Mouse (Mus musculus): ENCODE data around the gene Calr. TPM values are rescaled to one million over a fixed set of nuclear protein-coding genes. Genes with fewer than 3 reads are reported as not detected.

Gene Calr
- polyA plus RNA-seq, 1 experiment from 2014 or later = 1,018 TPM

DNA sequence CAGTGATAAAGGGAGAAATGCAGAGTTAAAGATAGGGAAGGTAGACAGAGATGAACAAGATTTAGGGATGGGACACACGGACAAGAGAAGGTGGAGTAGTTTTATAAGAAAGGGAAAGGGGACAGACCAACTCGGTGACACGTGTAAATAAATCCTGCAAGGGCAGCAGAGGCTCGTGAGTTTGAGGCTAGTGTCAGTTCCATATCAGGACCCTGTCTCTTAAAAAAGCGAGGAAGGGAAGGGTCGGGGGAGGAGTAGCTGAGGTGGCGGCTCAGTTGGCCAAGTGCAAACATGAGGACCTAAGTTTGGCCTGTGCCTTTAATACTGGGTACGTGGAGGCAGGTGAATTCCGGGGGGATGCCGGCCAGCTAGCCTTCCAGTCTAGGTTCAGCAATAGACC is 35.4 kb downstream of the Calr start:
- peaks cover 34% of the 10 kb centered on the region for H3K4me1 ChIP-seq
- 26% methylated on average over 10 of the region's 10 CpGs for WGBS
- H3K4me2 ChIP-seq (replicated peaks) = peak overlapping the region; percentile 64
- no peaks in the 10 kb centered on the region for H3K36me3 ChIP-seq
- H3K9ac ChIP-seq = peak overlapping the region; percentile 54
- no peak overlapping the region for H3K27ac ChIP-seq
- H3K9me3 ChIP-seq = no peaks in the 10 kb centered on the region
- ATAC-seq (ENCODE audit: low FRiP score, low read depth) = no peak
- H3K4me3 ChIP-seq = peak overlapping the region; percentile 40
- peaks cover 30% of the 10 kb centered on the region for H3K27me3 ChIP-seq

DNA sequence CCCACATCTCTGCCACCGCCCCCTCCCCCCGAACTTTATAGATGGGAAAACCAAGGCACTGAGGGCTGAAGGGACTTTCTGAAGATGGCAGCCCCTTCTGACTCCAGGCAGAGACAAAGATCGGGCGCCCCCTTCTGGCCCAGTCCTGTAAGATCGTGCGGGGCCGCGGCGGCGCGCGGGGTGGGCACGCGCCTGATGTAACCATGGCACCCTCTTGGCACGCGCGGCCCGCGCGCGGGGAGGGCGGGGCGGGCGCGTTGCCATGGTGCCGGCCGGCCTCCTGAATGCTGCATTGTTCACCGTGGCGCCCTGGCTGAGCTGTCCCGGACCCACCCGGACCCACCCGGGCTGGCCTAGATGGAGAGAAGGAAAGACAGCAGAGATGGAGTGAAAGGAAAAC is 35.8 kb downstream of the Calr start:
- Histone ChIP-seq H3K9ac (peak overlapping the region; percentile 54), H3K4me3 (peak overlapping the region; percentile 40), H3K4me1 (peaks cover 34% of the 10 kb centered on the region), H3K27me3 (peaks cover 30% of the 10 kb centered on the region), H3K4me2 (replicated peaks) (peak overlapping the region; percentile 64), H3K36me3 (no peaks in the 10 kb centered on the region), H3K27ac (no peak overlapping the region), H3K9me3 (peaks cover 4% of the 10 kb centered on the region)
- ATAC-seq (ENCODE audit: low FRiP score, low read depth) = peak; percentile 66
- WGBS = under 1% methylated on average over 31 of the region's 32 CpGs

DNA sequence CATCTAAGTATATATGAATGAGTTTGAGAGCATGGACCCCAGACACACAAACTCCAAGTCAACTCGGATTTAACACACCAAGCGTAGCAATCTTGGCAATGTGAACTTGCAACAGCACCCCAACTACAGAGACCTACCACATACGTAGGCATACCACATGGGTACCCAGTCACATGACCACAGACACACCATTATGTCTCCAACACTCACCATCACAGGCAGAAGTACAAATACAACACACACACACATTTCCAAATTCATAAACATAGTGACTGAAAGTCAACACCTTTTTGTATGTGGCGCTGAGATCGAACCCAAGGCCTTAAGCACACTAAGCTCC is 36.8 kb downstream of the Calr start:
- Histone ChIP-seq H3K4me3 (no peak overlapping the region), H3K36me3 (no peaks in the 10 kb centered on the region), H3K4me2 (replicated peaks) (no peak overlapping the region), H3K27me3 (peaks cover 36% of the 10 kb centered on the region), H3K27ac (no peak overlapping the region), H3K9me3 (peaks cover 5% of the 10 kb centered on the region), H3K9ac (no peak overlapping the region), H3K4me1 (peaks cover 25% of the 10 kb centered on the region)
- no peak for ATAC-seq (ENCODE audit: low FRiP score, low read depth)
- 73% methylated on average over 5 of the region's 5 CpGs for WGBS

DNA sequence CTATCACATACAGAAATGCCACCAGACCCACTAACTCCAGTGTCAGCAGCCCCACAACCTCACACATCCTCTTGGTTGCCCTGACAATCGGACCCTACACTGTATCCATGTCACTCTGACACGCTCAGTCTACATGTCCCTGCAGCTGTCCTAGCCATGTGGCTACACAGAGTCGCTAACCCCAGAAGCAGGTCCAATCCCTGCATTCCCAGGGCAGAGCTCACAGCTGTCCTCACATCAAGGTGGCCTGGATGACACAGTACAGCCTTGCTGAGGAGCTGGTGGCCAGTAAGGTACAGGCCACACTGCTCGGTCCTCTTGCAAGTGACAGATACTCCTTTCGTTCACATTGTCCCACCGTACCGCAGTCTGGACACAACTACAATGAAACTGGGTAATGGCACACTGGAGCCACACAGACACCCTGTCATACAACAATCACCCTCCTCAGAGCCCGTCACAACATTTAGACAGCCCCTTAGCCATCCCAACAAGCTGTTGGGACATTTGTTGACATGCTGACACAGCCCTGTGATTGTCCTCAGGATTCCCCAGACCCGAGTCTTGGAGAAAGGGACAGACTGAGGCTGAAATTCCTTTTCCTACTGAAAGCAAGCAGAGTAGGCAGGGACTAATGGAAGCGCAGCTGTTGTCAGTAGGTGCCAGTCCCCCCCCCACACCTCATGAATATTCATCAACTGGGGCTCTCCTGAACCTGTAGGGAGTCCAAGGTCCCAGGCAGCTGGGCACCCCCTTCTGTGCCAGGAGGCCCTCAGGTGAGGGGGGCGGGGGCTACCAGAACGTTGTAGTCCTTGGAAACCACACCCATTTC is 37.4 kb downstream of the Calr start:
- 61% methylated on average over 12 of the region's 12 CpGs for WGBS
- H3K9me3 ChIP-seq = peaks cover 5% of the 10 kb centered on the region
- H3K9ac ChIP-seq = no peak overlapping the region
- no peaks in the 10 kb centered on the region for H3K36me3 ChIP-seq
- no peak overlapping the region for H3K4me2 ChIP-seq (replicated peaks)
- ATAC-seq (ENCODE audit: low FRiP score, low read depth) = no peak
- peaks cover 31% of the 10 kb centered on the region for H3K27me3 ChIP-seq
- peak overlapping the region; percentile 52; the same call in 1 of the 2 replicates for H3K27ac ChIP-seq
- H3K4me1 ChIP-seq = peaks cover 21% of the 10 kb centered on the region
- H3K4me3 ChIP-seq = no peak overlapping the region

DNA sequence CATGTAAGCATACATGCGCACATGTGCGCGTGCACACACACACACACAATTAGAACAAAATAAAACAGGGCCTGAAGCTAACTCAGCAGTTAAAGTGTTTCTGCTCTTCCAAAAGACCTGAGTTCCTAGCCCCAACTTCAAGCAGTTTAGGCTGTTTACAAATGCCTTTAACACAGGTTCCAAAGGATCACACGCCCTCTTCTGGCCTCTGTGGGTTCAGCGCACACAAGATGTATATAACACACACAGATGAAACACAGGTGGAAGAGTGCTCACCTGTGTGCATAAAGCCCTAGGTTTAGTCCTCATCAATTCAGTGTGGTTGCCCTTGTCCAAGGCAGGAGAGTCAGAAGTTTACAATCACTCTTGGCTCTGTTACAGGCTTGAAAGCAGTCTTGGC is 40.7 kb downstream of the Calr start:
- no peak overlapping the region for H3K4me2 ChIP-seq (replicated peaks)
- ATAC-seq (ENCODE audit: low FRiP score, low read depth) = no peak
- peaks cover 30% of the 10 kb centered on the region for H3K4me1 ChIP-seq
- peaks cover 29% of the 10 kb centered on the region; the same call in 1 of the 2 replicates for H3K27me3 ChIP-seq
- no peaks in the 10 kb centered on the region for H3K36me3 ChIP-seq
- H3K4me3 ChIP-seq = no peak overlapping the region
- H3K9ac ChIP-seq = no peak overlapping the region
- WGBS = 94% methylated on average over 5 of the region's 5 CpGs
- no peak overlapping the region for H3K27ac ChIP-seq
- H3K9me3 ChIP-seq = peaks cover 5% of the 10 kb centered on the region

DNA sequence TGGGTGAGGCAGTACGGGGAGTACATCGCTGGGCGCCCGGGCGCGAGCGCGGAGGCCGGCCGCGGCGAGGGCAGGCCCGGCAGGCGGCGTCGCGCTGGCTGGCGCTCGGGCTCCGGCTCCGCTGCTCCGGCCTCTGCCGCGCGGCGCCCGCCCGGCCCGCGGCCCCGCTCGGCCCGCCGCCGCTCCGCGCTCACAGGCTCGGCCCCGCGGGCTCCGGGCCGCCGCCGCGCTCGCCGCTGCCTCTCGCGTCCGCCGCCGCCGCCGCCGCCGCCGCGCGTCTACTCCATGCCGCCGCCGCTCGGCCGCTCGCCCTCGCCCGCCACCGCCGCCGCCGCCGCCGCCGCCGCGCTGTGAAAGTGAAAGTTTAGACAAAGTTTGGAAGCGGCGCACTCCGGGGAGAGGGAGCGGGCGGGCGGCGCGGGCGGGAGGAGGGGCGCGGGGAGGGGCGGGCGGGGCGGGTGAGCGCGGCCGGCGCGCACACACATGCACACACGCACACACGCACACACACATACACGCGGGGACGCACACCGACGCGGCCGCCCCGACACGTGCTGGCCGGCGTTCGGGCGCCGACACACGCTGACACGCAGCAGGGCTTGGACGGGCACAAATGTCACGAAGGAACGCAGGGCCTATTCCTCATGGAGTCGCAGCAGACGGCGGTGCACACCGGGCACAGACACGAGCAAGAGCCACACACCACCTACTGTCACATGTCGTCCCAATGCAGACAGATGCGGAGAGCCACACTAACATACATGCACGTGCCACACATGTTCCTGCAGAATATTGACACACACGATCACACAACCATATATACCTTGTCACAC is 46.5 kb downstream of the Calr start, which contains the start of gene Nfix:
TSS of gene Nfix (minus strand) at position 346 of the 833 bp plus-strand sequence.
- Histone ChIP-seq H3K9me3 (no peaks in the 10 kb centered on the region), H3K9ac (peak within 1 kb of the TSS; percentile 100), H3K4me2 (replicated peaks) (peak within 1 kb of the TSS; percentile 98), H3K36me3 (peaks cover 26% of the 10 kb centered on the region), H3K4me1 (peaks cover 61% of the 10 kb centered on the region), H3K27ac (peak within 1 kb of the TSS; percentile 95), H3K4me3 (peak within 1 kb of the TSS; percentile 89), H3K27me3 (peaks cover 55% of the 10 kb centered on the region)
- peak; percentile 43; the same call in 1 of the 2 replicates for ATAC-seq (ENCODE audit: low FRiP score, low read depth)
- 2% methylated on average over 62 of the region's 125 CpGs for WGBS

DNA sequence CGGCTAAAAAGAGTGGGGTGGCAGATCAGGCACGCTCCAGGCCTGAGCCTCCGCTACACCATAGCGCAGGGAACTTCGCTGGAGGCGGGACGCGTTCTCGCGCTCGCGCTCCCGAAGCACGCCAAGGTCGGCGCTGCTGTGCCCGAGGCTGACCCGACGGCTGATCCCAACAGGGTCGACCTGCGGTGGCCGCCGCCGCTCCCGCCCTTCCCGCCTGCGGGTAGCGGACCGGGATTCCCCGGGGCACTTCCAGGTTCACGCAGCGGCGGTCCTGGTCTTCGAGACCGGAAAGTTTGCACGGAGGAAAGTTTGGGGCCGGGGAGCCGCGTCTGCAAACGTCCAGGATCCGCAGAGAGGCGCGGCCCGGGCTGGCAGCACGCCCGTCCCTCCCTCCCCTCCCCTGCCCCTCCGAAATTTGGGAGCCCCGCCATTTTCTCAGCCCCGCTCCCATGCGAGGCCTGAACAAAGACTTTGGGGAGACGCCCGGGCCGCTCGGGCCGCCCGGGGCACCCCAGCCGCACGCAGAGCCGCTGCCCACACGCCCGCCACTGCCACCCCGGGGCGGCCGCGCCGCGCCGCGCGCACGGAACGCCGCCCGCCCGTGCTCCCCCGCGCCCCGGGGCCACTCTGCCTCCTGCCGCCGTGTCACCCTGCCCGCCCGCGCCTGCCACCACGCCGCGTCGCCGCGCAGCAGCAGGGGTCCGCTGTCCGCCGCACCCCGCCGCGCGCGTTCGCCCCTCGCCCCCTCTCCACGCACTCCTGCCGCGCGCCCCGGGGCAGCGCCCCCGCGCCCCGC is 47.4 kb downstream of the Calr start:
- Histone ChIP-seq H3K4me2 (replicated peaks) (peak overlapping the region; percentile 98), H3K4me1 (peaks cover 70% of the 10 kb centered on the region), H3K9me3 (no peaks in the 10 kb centered on the region), H3K27me3 (peaks cover 52% of the 10 kb centered on the region), H3K27ac (peak overlapping the region; percentile 95), H3K36me3 (peaks cover 26% of the 10 kb centered on the region), H3K4me3 (peak overlapping the region; percentile 89), H3K9ac (peak overlapping the region; percentile 100)
- ATAC-seq (ENCODE audit: low FRiP score, low read depth) = no peak
- under 1% methylated on average over 82 of the region's 108 CpGs for WGBS

DNA sequence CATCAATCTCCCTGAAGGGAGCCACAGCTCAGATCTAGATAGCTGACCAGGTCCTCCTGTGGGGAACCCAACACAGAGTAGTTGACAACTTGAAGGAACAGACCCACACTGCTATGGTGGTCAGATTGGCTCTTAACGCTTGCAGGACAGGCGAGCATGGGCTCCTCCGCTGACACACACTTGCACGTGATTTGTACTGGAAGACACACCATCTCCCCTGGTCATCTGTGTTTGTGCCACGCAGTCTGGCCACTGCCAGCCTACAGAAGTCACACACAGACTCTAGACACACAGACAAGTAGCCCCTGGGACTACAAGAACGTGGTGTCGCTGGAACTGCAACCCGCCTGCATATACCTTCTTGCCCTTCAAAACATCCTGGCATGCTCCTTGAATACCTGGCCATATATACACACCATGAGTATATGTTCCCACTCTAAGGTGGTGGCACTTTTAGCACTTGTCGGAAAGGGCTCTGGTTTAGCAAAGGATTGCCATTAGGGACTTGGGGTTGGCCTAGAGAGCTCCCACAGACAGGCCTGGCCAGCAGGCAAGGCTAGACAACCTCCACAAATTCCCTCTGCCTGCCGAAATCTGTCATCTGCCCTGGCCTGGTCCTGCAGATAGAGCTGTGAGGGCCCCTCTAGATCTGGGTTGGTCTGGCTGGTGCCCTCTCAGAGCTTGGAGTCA is 48.1 kb downstream of the Calr start:
- H3K4me1 ChIP-seq = peaks cover 76% of the 10 kb centered on the region
- H3K9ac ChIP-seq = peak overlapping the region; percentile 100
- 40% methylated on average over 10 of the region's 10 CpGs for WGBS
- H3K27me3 ChIP-seq = peaks cover 57% of the 10 kb centered on the region
- peaks cover 26% of the 10 kb centered on the region for H3K36me3 ChIP-seq
- H3K4me2 ChIP-seq (replicated peaks) = peak overlapping the region; percentile 98
- H3K27ac ChIP-seq = peak overlapping the region; percentile 95
- H3K4me3 ChIP-seq = peak overlapping the region; percentile 89
- no peak for ATAC-seq (ENCODE audit: low FRiP score, low read depth)
- no peaks in the 10 kb centered on the region for H3K9me3 ChIP-seq

DNA sequence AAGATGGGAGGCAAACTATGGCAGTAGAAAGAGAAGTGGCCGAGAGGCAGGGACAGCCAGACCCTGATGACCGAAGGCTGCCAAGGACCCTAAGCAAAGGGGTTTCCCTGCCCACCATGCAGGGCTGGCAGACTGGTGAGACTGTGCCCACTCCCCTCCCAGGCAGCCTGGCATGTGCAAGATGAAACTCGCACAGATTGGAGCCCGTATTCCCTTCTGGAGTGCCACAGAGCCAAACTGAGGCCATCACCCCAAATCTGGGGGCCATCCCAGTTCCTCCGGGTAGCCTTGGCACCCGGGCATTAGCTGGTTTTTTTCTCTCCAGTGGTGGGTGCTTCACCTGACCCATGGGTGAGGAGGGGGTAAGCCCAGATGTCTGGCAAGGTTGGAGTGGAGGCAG is 48.8 kb downstream of the Calr start:
- H3K9me3 ChIP-seq = no peaks in the 10 kb centered on the region
- WGBS = 73% methylated on average over 6 of the region's 6 CpGs
- peaks cover 26% of the 10 kb centered on the region for H3K36me3 ChIP-seq
- peak overlapping the region; percentile 100 for H3K9ac ChIP-seq
- peaks cover 76% of the 10 kb centered on the region for H3K4me1 ChIP-seq
- no peak for ATAC-seq (ENCODE audit: low FRiP score, low read depth)
- H3K27me3 ChIP-seq = peaks cover 57% of the 10 kb centered on the region
- no peak overlapping the region for H3K27ac ChIP-seq
- peak overlapping the region; percentile 89 for H3K4me3 ChIP-seq
- H3K4me2 ChIP-seq (replicated peaks) = peak overlapping the region; percentile 98

DNA sequence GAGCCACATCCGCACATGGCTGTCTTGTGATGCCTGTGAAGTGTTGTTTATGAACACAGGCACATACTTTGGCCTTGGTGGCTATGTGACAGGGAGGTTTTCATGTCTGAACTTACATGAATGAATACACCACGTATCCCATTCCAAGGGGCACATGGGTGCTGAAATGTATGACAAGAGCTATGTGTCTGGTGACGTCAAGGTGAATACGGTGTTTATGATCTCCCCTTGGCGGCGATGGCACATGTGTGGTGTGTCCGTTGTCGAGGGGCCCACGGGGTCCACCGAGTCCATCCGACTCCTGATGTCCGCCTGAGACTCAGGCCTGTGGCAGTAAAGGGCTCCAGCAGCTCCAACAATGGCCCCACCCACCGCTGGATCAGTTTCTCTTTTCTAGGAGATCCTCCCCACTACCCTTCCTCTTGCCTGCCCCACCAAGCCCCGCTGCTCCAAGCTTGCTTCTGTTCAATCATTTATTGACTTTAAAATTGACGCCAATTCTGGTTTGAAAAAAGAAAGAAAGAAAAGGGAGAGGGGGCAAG is 49.4 kb downstream of the Calr start:
- 71% methylated on average over 15 of the region's 15 CpGs for WGBS
- no peak for ATAC-seq (ENCODE audit: low FRiP score, low read depth)
- H3K9me3 ChIP-seq = no peaks in the 10 kb centered on the region
- H3K4me1 ChIP-seq = peaks cover 76% of the 10 kb centered on the region
- no peak overlapping the region for H3K27ac ChIP-seq
- peaks cover 55% of the 10 kb centered on the region for H3K27me3 ChIP-seq
- peaks cover 26% of the 10 kb centered on the region for H3K36me3 ChIP-seq
- peak overlapping the region; percentile 100 for H3K9ac ChIP-seq
- peak overlapping the region; percentile 89; the same call in 1 of the 2 replicates for H3K4me3 ChIP-seq
- H3K4me2 ChIP-seq (replicated peaks) = peak overlapping the region; percentile 98

DNA sequence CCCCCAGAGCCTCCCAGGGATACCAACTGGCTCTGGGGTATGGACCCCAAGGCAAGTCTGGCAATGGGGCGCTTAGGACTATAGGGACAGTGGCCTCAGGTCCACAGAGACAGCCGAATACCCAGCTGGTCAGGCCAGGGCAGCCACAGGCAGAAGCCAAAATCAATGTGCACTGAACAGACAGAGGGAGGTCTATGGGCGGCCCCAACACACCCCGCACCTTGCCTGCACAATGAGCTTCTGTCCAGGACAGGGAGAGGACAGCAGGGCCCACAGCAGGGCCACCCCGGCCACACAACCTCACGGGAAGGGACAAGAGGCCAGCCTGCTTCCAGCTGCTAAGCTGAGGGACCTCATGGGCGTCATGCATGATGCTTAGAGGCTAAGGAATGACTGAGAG is 52.2 kb downstream of the Calr start:
- peak overlapping the region; percentile 48 for H3K4me2 ChIP-seq (replicated peaks)
- peak overlapping the region; percentile 66 for H3K27ac ChIP-seq
- WGBS = 47% methylated on average over 7 of the region's 7 CpGs
- peak overlapping the region; percentile 9; the same call in 1 of the 2 replicates for H3K4me3 ChIP-seq
- H3K9ac ChIP-seq = peak overlapping the region; percentile 62
- peaks cover 62% of the 10 kb centered on the region for H3K27me3 ChIP-seq
- peaks cover 93% of the 10 kb centered on the region for H3K4me1 ChIP-seq
- no peaks in the 10 kb centered on the region for H3K9me3 ChIP-seq
- H3K36me3 ChIP-seq = peaks cover 26% of the 10 kb centered on the region
- no peak for ATAC-seq (ENCODE audit: low FRiP score, low read depth)

Measured in limb, embryonic 13.5 days (tissue).